Mouse (Mus musculus): ENCODE data around the gene Armh3. TPM values are rescaled to one million over a fixed set of nuclear protein-coding genes. Genes with fewer than 3 reads are reported as not detected.
A peak's percentile ranks its signal among the peaks of the same experiment; 100 is the strongest.

Gene Armh3
- total and polyA plus RNA-seq, 3 experiments: 8.5 to 17.3 (median 15.5) TPM

GRCm38 (mm10) chr19:45991171-45991570, 7.1 kb downstream of the Armh3 start:
- DNase-seq: no peak

GRCm38 (mm10) chr19:45988238-45988637, 10.1 kb downstream of the Armh3 start:
- DNase-seq: no peak

- DNase-seq: no peak
Measured at GRCm38 (mm10) chr19:45984379-45984778, 13.9 kb downstream of the Armh3 start.

- DNase-seq: no peak
Measured at GRCm38 (mm10) chr19:45960770-45961169, 37.5 kb downstream of the Armh3 start.

GRCm38 (mm10) chr19:45956736-45957135, 41.6 kb downstream of the Armh3 start:
- DNase-seq: peak; percentile 30

DNA sequence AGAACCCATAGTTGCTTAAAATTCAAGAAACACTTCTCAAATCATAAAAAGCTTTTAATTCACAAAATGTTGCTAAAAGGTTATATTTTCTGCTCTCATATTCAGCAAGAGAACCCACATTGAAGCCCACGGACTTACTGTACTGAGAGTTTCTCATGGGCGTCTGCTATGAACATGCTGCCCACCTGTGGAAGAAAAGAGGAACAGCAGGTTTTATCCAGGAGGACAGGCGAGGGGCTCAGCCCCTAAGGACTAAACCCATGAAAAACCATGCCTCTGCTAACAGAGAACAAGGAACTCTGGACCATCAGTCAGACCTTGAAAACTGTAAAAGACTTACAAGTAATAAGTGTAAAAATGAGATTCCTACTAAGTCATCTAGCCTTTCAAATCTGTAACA, 45.0 kb downstream of the Armh3 start:
- DNase-seq: peak; percentile 12

DNA sequence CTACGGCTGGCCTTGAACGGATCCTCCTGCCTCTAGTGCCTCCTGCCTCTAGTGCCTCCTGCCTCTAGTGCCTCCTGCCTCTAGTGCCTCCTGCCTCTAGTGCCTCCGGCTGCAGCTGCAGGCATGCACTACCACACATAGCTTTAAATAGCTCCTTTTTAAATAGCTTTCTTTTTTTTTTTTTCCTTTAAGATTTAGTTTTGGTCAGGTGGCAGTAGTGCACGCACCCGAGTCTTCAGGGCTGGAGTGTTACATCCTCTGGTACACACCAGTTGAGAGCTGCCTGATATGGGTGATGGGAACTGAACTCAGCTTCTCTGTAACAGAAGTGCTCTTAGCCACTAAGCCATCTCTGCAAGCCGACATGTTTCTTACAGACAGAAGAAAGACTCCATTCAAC, 49.1 kb downstream of the Armh3 start:
- DNase-seq: no peak

- no peak for DNase-seq
Measured at GRCm38 (mm10) chr19:45947764-45948163, 50.5 kb downstream of the Armh3 start.

DNA sequence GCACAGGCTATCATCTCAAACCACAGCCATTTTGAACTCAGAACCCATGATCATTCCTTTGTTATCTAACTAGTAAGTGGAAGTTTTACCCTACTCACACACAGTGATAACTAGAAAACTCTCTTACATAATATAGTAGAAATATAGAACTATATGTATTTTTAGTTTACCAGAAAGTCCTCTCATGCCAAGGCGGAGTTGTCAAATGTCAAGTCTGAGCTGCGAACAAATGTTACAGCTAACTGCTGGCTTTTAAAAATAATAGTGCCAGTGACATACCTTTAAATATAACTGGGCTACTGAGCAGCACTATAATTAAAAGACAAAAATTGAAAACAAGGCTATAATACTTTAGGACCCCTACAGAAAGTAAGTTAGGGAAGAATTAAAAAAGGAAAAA, 51.0 kb downstream of the Armh3 start:
- DNase-seq: no peak

DNA sequence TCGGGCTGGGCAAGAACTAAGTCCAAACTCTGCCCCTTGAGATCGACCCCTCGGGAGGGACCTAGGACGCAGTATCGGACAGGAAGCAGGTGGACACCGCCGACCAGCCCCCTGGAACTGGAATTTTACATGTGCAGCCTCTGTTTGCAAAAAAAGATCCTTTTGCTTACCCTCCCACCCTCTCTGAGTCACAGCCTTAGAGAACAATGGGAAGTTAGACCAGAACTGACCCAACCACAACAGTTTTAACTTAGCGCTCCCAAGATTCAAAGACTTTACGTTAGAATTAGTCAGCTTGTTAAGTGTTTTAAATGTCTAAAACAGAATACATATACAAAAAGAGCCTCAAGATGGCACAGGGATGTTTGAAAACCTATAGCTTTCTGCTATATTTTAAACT, 51.7 kb downstream of the Armh3 start:
- DNase-seq: no peak

DNA sequence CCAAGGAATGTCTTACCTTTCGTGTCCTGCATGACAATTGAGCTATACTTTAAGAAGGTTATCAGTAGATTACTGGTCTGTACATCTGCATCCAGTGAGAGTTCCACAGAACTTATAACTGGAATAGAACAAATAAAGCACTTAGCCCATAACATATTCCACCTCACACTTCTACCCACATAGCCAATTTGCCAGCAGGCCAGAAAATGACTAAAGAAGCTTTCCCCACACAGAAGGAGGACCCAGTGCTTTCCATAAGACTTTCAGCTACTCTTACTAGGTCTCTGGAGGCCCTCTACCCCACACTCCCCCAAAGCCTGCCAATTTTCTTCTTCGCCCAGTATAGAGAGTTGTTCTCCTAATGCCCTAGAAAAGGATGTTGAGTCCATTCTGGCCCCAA, 52.3 kb downstream of the Armh3 start:
- no peak for DNase-seq

- DNase-seq: no peak
Measured at GRCm38 (mm10) chr19:45943758-45944157, 54.5 kb downstream of the Armh3 start.

DNA sequence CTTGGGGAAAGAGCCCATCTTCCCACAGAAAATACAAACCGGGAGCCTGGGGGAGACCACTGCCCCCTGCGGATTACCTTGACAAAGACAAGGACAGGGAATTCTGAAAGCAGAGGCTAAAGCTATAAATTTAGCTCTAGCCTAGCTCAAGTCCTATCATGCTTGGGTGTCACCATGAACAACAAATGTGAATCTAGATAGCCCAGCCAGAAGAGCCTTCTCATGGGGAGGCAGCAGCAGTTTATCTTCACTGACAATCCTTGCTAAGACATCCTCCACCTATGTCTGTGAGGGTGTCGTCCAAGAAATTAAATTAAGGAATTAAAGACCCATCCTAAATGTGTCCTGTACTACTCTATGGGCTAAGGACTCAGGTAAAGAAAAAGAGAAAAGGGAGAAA, 60.2 kb downstream of the Armh3 start:
- no peak for DNase-seq

DNA sequence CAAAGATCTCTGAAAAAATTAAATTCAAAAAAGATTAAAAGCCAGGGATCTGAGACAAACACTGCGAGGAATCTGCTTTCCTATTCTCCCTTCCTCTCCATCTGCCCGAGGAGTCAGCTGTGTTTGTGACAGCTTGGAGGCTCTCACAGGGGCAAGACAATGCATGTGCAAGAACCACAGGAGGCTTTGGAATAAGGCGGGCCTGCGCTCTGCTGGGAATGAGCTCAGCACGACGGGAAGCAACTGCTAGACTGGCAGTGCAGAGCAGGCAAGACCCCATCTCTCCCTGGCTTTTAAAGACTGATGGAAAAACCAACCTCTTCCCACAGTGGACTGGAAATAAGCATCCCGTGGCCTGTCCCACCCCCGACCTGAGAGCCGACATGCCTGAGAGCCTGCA, 60.8 kb downstream of the Armh3 start:
- no peak for DNase-seq

- no peak for DNase-seq
Measured at GRCm38 (mm10) chr19:45927236-45927635, 71.1 kb downstream of the Armh3 start.

GRCm38 (mm10) chr19:45926342-45926741, 71.9 kb downstream of the Armh3 start:
- no peak for DNase-seq

GRCm38 (mm10) chr19:45920299-45921090, 77.8 kb downstream of the Armh3 start:
- no peak for DNase-seq

- no peak for DNase-seq
Measured at GRCm38 (mm10) chr19:45918406-45918805, 79.9 kb downstream of the Armh3 start.

DNA sequence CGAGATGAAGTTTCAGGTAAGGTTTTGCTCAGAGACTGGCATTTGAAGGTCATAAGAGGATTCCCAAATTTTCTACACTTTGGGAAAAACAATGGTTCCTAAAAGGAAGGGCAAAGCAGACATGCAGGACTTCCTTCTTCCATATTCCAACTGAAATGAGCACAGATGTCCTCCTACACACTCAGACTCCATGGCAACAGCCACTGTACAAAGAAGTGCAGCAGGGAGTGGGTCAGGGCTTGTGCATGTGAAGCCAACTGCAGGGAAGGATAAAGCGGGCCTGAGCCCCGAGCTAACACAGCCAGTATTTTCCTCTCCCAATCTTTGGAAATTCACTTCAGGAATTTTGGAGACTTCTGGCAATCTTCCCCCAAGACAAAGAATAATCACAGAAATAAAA, 80.4 kb downstream of the Armh3 start:
- DNase-seq: no peak

DNA sequence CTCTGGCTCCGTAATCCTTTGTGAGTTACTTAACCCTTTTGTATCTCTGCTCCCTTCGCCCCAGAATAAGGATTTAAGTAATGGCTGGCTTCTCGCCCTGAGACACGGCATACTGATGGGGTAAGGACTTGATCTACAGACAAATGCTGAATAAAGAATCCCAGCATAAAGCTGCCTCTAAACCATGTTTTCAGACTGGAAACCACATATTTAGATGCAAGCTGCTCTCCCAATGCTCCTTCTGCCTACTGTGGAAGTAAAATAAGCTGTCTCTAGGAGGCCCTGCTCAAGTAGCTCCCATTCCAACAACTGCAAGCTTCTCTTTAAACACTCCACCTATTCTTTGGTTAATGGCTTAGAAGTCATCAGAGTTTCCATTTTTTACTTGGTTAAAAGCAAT, 81.8 kb downstream of the Armh3 start:
- DNase-seq: no peak

GRCm38 (mm10) chr19:45916026-45916425, 82.3 kb downstream of the Armh3 start:
- DNase-seq: no peak

- DNase-seq: no peak
Measured at GRCm38 (mm10) chr19:45913036-45913435, 85.3 kb downstream of the Armh3 start.

GRCm38 (mm10) chr19:45912376-45912775, 85.9 kb downstream of the Armh3 start:
- no peak for DNase-seq
